Mouse (Mus musculus) frontal cortex, postnatal 14 days (tissue): ENCODE data around the gene Cd3e.
A peak's percentile ranks its signal among the peaks of the same experiment; 100 is the strongest.
"Not testable (repeated sequence)": the region's sequence is repeated elsewhere in the genome, so short reads cannot be mapped to it uniquely, and the experiment has no call there.

ENCODE experiments used
- DNase-seq, 2 experiments: peaks; one replicate each; pipeline ENCODE4 v3.0.0; 2022; ENCODE audit warnings: low spot score in 2 of 2

Gene Cd3e

GRCm38 (mm10) chr9:44979806-44980205, 29.6 kb downstream of the Cd3e start:
- no peak for DNase-seq

DNA sequence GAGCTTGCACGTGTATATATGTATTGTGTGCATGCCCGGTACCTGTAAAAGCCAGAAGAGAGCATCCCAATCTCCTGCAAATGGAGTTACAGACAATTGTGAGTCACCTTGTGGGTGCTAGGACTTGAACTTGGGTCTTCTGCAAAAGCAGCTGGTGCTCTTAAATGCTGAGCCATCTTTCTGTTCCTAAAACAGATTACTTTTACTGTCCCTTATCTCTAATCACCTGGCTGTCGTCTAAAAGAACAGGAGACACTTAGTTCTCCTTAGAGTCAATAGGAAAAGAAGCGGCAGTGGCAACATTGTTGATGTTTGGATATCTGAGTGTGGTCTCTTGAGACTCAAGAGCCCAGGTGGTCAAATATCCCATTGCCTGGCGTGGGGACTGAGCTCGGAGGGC, 31.6 kb downstream of the Cd3e start:
- no peak for DNase-seq

DNA sequence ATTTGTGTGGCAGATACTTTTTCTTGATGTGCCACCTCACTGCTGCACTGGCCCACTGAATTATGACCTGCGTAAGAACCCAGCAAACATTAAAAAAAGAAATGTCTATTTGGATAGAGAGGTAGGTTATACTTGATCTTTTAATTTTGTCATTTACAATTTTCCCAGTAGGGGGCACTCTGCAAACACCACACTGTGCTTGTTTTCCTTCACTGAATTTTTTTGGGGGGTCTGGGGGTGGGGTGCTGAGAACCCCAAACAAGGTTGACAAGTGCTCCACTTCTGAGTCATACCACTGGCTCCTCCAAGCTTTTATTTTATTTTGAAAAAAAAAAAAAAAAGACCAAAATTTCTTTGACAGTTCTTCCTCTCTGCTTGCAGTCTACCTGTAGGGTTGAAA, 40.0 kb downstream of the Cd3e start:
- DNase-seq, result no peak

DNA sequence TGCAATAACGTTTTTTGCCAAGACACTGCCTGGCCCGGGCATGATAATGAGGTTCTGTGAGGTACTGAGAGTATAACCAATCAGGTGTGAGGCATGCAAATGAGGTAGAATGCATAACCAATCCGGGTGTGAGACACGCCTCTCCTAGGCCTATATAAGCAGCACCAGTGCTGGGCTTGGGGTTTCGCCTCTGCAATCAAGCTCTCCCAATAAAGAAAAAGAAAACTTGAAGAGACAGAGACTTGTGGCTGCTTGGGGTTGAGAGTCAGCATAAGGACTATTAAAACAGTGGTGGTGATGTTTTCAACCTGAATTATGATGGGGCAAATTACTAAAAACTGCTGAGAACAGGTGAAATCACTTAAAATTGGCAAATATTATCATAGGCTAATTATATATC, 41.7 kb downstream of the Cd3e start:
- not testable (repeated sequence) for DNase-seq

DNA sequence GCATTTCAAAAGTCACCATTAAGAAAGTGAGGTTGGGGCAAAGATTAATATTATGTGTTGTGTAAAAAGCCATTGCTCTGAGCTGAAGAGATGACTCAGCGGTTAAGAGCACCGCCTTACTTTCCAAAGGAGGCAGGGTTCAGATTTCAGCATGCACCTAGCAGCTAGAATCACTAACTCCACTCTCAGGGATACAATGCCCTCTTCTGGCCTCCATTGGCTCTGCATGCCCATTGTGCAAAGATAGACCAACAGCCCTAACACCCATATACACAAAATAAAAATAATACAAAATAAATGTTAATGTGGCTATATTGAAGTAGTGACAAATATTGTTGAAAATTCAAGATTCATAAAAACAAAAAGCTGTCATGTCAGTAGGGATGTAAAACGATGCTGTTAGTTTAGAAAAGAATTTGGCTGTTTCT, 42.6 kb downstream of the Cd3e start:
- DNase-seq, result peak; percentile 13 to 49

DNA sequence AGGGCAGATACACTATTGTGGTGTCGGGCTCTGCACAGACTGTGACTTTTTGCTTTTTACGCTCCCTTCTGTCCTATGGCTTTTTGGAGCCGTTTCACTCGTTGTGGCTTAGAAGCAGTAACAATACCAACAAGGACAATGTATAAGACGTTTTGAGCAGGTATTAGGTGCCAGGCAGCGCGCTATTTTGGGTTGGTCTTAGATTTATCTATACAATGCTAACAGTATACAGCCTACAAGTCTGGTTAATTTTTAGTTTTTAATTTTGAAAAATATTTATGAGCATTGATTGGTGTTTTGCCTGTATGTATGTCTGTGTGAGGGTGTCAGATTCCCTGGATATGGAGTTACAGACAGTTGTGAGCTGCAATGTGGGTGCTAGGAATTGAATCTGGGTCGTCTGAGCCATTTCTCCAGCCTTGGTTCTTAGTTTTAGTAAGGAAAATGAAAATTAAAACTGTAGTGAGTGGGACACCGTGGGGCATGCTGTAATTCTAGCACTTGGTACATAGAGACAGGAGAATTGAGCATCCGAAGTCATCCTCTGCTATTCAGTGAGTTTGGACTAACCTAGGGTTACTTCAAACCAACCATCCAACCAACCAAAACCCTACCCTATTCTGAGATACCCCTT, 43.5 kb downstream of the Cd3e start:
- no peak for DNase-seq

DNA sequence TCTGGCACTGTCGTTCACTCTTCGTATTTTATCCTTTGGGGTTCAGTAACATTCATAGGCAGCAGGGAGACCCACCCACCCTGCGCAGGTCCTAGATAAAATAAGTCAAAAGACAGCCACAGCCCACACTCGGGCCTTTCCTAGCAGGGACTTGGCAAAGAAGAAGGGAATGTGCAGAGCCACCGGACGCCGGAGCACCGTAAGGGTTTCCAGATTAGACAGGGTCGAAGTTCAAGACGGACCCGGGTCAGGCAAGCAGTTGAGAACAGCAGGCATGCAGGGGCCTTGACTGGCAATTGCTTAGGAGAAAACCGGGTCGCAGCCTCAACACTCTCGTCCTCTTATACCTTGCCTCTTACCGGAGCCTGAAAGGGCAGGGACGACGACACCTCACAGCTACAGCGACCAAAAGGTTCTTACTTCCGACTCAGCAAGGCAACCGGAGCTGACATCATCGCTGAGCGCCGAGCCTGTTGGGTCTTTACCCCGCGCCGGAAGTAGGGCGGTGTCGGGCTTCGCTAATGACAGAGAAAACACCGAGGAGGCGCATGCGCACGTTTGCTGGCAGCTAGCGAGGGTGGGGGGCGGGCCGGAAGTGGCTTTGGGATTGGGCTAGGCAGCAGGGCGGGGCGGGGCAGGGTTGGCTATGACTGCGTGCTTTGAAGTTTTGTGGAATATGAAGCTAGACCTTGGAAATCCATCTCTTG, 44.1 kb downstream of the Cd3e start, which contains the start of gene Ube4a:
TSS of gene Ube4a (minus strand) at position 475 of the 707 bp plus-strand sequence.
- DNase-seq, result peak; percentile 98

DNA sequence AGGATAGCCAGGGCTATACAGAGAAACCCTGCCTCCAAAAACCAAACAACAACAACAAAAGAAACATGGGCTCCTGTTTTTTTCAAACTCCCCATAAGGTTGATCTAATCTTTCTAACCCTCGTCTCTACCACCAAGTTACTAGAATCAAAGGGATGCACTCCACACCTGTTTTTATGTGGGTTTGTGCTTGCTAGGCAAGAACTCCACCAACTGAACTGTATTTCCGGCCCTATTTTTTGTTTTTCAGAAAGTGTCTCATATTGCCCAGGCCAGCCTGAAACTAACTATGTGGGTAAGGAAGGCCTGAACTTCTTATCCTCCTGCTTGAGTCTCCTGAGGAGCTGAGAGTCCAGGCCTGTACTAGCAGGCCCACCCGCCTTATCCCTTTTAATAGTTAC, 55.0 kb downstream of the Cd3e start:
- no peak for DNase-seq
